Mouse (Mus musculus) CH12.LX (cell line): Measurements from ENCODE around the gene 1500011B03Rik.

Experiments used
- POLR2A ChIP-seq: IDR thresholded peaks from 2 replicates; pipeline ENCODE4 v1.6.1; 2011; ENCODE audit warnings: low read depth, mild to moderate bottlenecking, improper control_type of control experiment, low read length
- ZNF384 ChIP-seq: IDR thresholded peaks from 2 replicates; pipeline ENCODE4 v1.6.1; 2012; ENCODE audit warnings: low read depth, low read length, improper control_type of control experiment, inconsistent platforms

DNA sequence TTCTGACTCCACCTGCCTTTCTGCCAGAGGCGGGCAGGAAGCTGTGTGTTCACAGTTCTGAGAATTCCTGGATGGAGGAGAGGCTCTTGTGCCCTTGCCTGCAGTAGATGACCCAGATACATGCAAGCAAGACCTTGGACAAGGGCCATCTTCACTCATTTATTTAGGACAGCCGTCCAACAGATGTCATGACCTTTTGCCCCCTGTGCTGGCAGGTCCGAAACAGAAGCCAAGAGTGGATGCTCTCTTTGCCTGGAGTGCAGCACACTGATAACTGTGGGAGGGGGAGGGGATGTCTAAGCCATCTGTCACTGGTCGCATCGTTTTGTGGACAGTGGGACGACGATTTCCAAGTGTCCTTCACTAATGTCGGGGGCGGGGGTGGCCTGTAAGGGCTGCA lies 28.0 kb downstream of the 1500011B03Rik start:
- no peak for TF ChIP-seq POLR2A
- no peak for TF ChIP-seq ZNF384
